Mouse (Mus musculus) megakaryocyte, embryonic 14.5 days (primary cell): ENCODE results near the gene Eefsec.

ENCODE experiments used
- FLI1 ChIP-seq: IDR thresholded peaks from 2 replicates; pipeline ENCODE4 v1.6.1; 2012; ENCODE audit warnings: low read length, inconsistent platforms, mixed read lengths
- GATA1 ChIP-seq: IDR thresholded peaks from 3 replicates; pipeline ENCODE4 v1.6.1; 2012; ENCODE audit warnings: mixed read lengths, low read length, inconsistent platforms, borderline replicate concordance

- TF ChIP-seq GATA1: no peak
- TF ChIP-seq FLI1: no peak
Measured at GRCm38 (mm10) chr6:88262160-88262559, 184.2 kb downstream of the Eefsec start.
